Mouse (Mus musculus) MEL (cell line): ENCODE data around the gene N4bp1. TPM values are rescaled to one million over a fixed set of nuclear protein-coding genes. Genes with fewer than 3 reads are reported as not detected.

ENCODE experiments used
- DNase-seq: peaks from one replicate; pipeline ENCODE4 v3.0.0; 2011; ENCODE audit warnings: low read depth, low spot score
- H3K27ac ChIP-seq: 2 replicates; pipeline ENCODE4 v1.5.1; 2012; ENCODE audit warnings: low read depth, mild to moderate bottlenecking, control low read depth, low read length, moderate library complexity; ENCODE audit not compliant: control insufficient read depth
- H3K27me3 ChIP-seq, 2 experiments: fragments of 150-350 bp in 1 of 2; sonication (generic) in 1 of 2; 2 replicates each; pipeline ENCODE4 v1.6.1; 2012; ENCODE audit warnings: low read length in 2 of 2, mild to moderate bottlenecking in 2 of 2, improper control_type of control experiment in 1 of 2, moderate library complexity in 1 of 2; ENCODE audit not compliant: insufficient read depth in 2 of 2, control insufficient read depth in 1 of 2
- H3K36me3 ChIP-seq, 2 experiments: 2 replicates each; pipeline ENCODE4 v1.6.1; 2012 to 2014; ENCODE audit warnings: low read length in 2 of 2, improper control_type of control experiment in 1 of 2, inconsistent platforms in 1 of 2, mild to moderate bottlenecking in 1 of 2; ENCODE audit not compliant: insufficient read depth in 2 of 2, control insufficient read depth in 1 of 2
- H3K4me1 ChIP-seq, 2 experiments: fragments of 150-350 bp in 1 of 2; sonication (generic) in 1 of 2; 2 replicates each; pipeline ENCODE4 v1.6.1; 2012; ENCODE audit warnings: low read length in 2 of 2, improper control_type of control experiment in 1 of 2, mild to moderate bottlenecking in 1 of 2; ENCODE audit not compliant: insufficient read depth in 2 of 2, control insufficient read depth in 1 of 2
- H3K4me3 ChIP-seq, 2 experiments: fragments of 150-350 bp in 1 of 2; sonication (generic) in 1 of 2; 2 replicates each; pipeline ENCODE4 v1.5.1; 2012; ENCODE audit warnings: low read depth in 2 of 2, low read length in 2 of 2, mild to moderate bottlenecking in 2 of 2, moderate library complexity in 2 of 2, control low read depth in 1 of 2, improper control_type of control experiment in 1 of 2; ENCODE audit not compliant: control insufficient read depth in 1 of 2, insufficient read depth in 1 of 2
- H3K79me2 ChIP-seq: 2 replicates; pipeline ENCODE4 v1.6.1; 2012; ENCODE audit warnings: mild to moderate bottlenecking, low read length, moderate library complexity; ENCODE audit not compliant: control insufficient read depth, poor library complexity, insufficient read depth
- H3K9ac ChIP-seq: 2 replicates; pipeline ENCODE4 v1.6.1; 2012; ENCODE audit warnings: low read depth, mild to moderate bottlenecking, control low read depth, low read length, moderate library complexity; ENCODE audit not compliant: control insufficient read depth, poor library complexity, severe bottlenecking
- H3K9me3 ChIP-seq: fragments of 150-350 bp; sonication (generic); replicated peaks from 2 replicates; pipeline ENCODE4 v1.6.1; 2012; ENCODE audit warnings: mild to moderate bottlenecking, low read length, improper control_type of control experiment, moderate library complexity; ENCODE audit not compliant: insufficient read depth
- BHLHE40 ChIP-seq: IDR thresholded peaks from 2 replicates; pipeline ENCODE4 v1.6.1; 2012; ENCODE audit warnings: low read depth, mild to moderate bottlenecking, inconsistent platforms, low read length, improper control_type of control experiment, borderline replicate concordance
- CHD1 ChIP-seq: IDR thresholded peaks from 2 replicates; pipeline ENCODE4 v1.6.1; 2012; ENCODE audit warnings: low read depth, mild to moderate bottlenecking, inconsistent platforms, low read length, improper control_type of control experiment
- CHD2 ChIP-seq: IDR thresholded peaks from 2 replicates; pipeline ENCODE4 v1.6.1; 2011; ENCODE audit warnings: low read length, improper control_type of control experiment
- CTCF ChIP-seq, 3 experiments: IDR thresholded peaks in 2 of 3; conservative IDR thresholded peaks in 1 of 3; 2 replicates each; pipeline ENCODE4 v1.5.1; 2011 to 2012; ENCODE audit warnings: low read length in 3 of 3, low read depth in 2 of 3, mild to moderate bottlenecking in 2 of 3, improper control_type of control experiment in 1 of 3, inconsistent platforms in 1 of 3, mixed read lengths in 1 of 3, moderate library complexity in 1 of 3; ENCODE audit not compliant: control insufficient read depth in 1 of 3, insufficient read depth in 1 of 3, poor library complexity in 1 of 3, severe bottlenecking in 1 of 3
- ELF1 ChIP-seq: IDR thresholded peaks from 2 replicates; pipeline ENCODE4 v1.6.1; 2014; ENCODE audit warnings: low read depth, mild to moderate bottlenecking, inconsistent platforms, low read length, improper control_type of control experiment, moderate library complexity
- EP300 ChIP-seq, 2 experiments: IDR thresholded peaks; 2 replicates each; pipeline ENCODE4 v1.6.1; 2011; ENCODE audit warnings: improper control_type of control experiment in 2 of 2, low read length in 2 of 2, low read depth in 1 of 2, mild to moderate bottlenecking in 1 of 2
- ETS1 ChIP-seq: IDR thresholded peaks from 2 replicates; pipeline ENCODE4 v1.6.1; 2012; ENCODE audit warnings: low read depth, mild to moderate bottlenecking, inconsistent platforms, low read length, improper control_type of control experiment, moderate library complexity
- GABPA ChIP-seq: IDR thresholded peaks from 2 replicates; pipeline ENCODE4 v1.6.1; 2012; ENCODE audit warnings: low read depth, mild to moderate bottlenecking, inconsistent platforms, low read length, improper control_type of control experiment, moderate library complexity
- GATA1 ChIP-seq: IDR thresholded peaks from 2 replicates; pipeline ENCODE4 v1.6.1; 2011; ENCODE audit warnings: low read depth, low read length, improper control_type of control experiment
- HCFC1 ChIP-seq: IDR thresholded peaks from 2 replicates; pipeline ENCODE4 v1.6.1; 2012; ENCODE audit warnings: low read depth, mild to moderate bottlenecking, inconsistent platforms, low read length, improper control_type of control experiment, moderate library complexity
- JUND ChIP-seq: IDR thresholded peaks from 2 replicates; pipeline ENCODE4 v1.6.1; 2011; ENCODE audit warnings: low read depth, mild to moderate bottlenecking, improper control_type of control experiment, low read length
- MAFK ChIP-seq: IDR thresholded peaks from 2 replicates; pipeline ENCODE4 v1.6.1; 2011; ENCODE audit warnings: low read depth, mild to moderate bottlenecking, low read length, improper control_type of control experiment, borderline replicate concordance
- MAX ChIP-seq: IDR thresholded peaks from 2 replicates; pipeline ENCODE4 v1.6.1; 2011; ENCODE audit warnings: low read length, improper control_type of control experiment
- MAZ ChIP-seq: IDR thresholded peaks from 2 replicates; pipeline ENCODE4 v1.6.1; 2012; ENCODE audit warnings: low read depth, mild to moderate bottlenecking, inconsistent platforms, low read length, improper control_type of control experiment
- MEF2A ChIP-seq: IDR thresholded peaks from 2 replicates; pipeline ENCODE4 v1.6.1; 2014; ENCODE audit warnings: low read depth, mild to moderate bottlenecking, inconsistent platforms, low read length, improper control_type of control experiment; ENCODE audit not compliant: poor library complexity, insufficient replicate concordance, severe bottlenecking; ENCODE audit errors: extremely low read depth
- MXI1 ChIP-seq: IDR thresholded peaks from 2 replicates; pipeline ENCODE4 v1.6.1; 2011; ENCODE audit warnings: mild to moderate bottlenecking, low read depth, low read length, improper control_type of control experiment
- MYC ChIP-seq: IDR thresholded peaks from 2 replicates; pipeline ENCODE4 v1.6.1; 2011; ENCODE audit warnings: low read depth, mild to moderate bottlenecking, low read length, improper control_type of control experiment, moderate library complexity
- NRF1 ChIP-seq: IDR thresholded peaks from 2 replicates; pipeline ENCODE4 v1.6.1; 2014; ENCODE audit warnings: low read depth, mild to moderate bottlenecking, inconsistent platforms, low read length, improper control_type of control experiment, moderate library complexity; ENCODE audit not compliant: poor library complexity, insufficient read depth, severe bottlenecking
- POLR2A ChIP-seq, 2 experiments: IDR thresholded peaks; 2 replicates each; pipeline ENCODE4 v1.6.1; 2011 to 2012; ENCODE audit warnings: low read length in 2 of 2, mild to moderate bottlenecking in 2 of 2, control low read depth in 1 of 2, improper control_type of control experiment in 1 of 2, low read depth in 1 of 2, moderate library complexity in 1 of 2; ENCODE audit not compliant: control insufficient read depth in 1 of 2, insufficient read depth in 1 of 2, poor library complexity in 1 of 2
- POLR2AphosphoS2 ChIP-seq: IDR thresholded peaks from 2 replicates; pipeline ENCODE4 v1.6.1; 2011; ENCODE audit warnings: low read length, improper control_type of control experiment
- POLR2AphosphoS5 ChIP-seq: IDR thresholded peaks from 2 replicates; pipeline ENCODE4 v1.6.1; 2012; ENCODE audit warnings: low read depth, borderline replicate concordance, mild to moderate bottlenecking, inconsistent platforms, low read length, moderate library complexity, mixed read lengths
- RAD21 ChIP-seq: IDR thresholded peaks from 2 replicates; pipeline ENCODE4 v1.6.1; 2011; ENCODE audit warnings: mild to moderate bottlenecking, low read depth, low read length, improper control_type of control experiment
- SIN3A ChIP-seq: IDR thresholded peaks from 2 replicates; pipeline ENCODE4 v1.6.1; 2012; ENCODE audit warnings: low read length, improper control_type of control experiment, inconsistent platforms
- SMC3 ChIP-seq: IDR thresholded peaks from 2 replicates; pipeline ENCODE4 v1.6.1; 2011; ENCODE audit warnings: low read depth, low read length, improper control_type of control experiment
- TBP ChIP-seq: IDR thresholded peaks from 2 replicates; pipeline ENCODE4 v1.8.0; 2011; ENCODE audit warnings: low read depth, low read length, improper control_type of control experiment
- TCF12 ChIP-seq: IDR thresholded peaks from 2 replicates; pipeline ENCODE4 v1.6.1; 2014; ENCODE audit warnings: low read depth, mild to moderate bottlenecking, inconsistent platforms, low read length, improper control_type of control experiment, moderate library complexity
- USF2 ChIP-seq, 2 experiments: IDR thresholded peaks; 2 replicates each; pipeline ENCODE4 v1.6.1; 2011 to 2012; ENCODE audit warnings: improper control_type of control experiment in 2 of 2, low read length in 2 of 2, borderline replicate concordance in 1 of 2, inconsistent platforms in 1 of 2, low read depth in 1 of 2, mild to moderate bottlenecking in 1 of 2; ENCODE audit not compliant: insufficient read depth in 1 of 2
- ZC3H11A ChIP-seq: IDR thresholded peaks from 2 replicates; pipeline ENCODE4 v1.6.1; 2012; ENCODE audit warnings: low read depth, mild to moderate bottlenecking, inconsistent platforms, low read length, improper control_type of control experiment
- ZMIZ1 ChIP-seq: IDR thresholded peaks from 2 replicates; pipeline ENCODE4 v1.6.1; 2012; ENCODE audit warnings: low read depth, mild to moderate bottlenecking, inconsistent platforms, low read length, improper control_type of control experiment, moderate library complexity
- polyA plus RNA-seq, 2 experiments: library from polyadenylated mRNA; stranded (reverse) in 1 of 2; unstranded in 1 of 2; fragments of >175 nt in 1 of 2; fragments of >200 nt in 1 of 2; gene quantifications; 2 replicates each; pipeline versions ENCODE4 v1.2.1 to v1.2.4; 2012; ENCODE audit warnings: low replicate concordance in 2 of 2, low read depth in 1 of 2; ENCODE audit not compliant: insufficient read length in 2 of 2, insufficient read depth in 1 of 2, missing spikeins in 1 of 2
- total RNA-seq: library from RNA; depleted of rRNA; stranded (reverse); fragments of 300-350 nt; gene quantifications from 2 replicates; pipeline ENCODE4 v1.2.3, GENCODE M21; 2012

The N4bp1 gene
- total and polyA plus RNA-seq, 3 experiments, result 13.4 to 24.0 TPM; not detected in 1

DNA sequence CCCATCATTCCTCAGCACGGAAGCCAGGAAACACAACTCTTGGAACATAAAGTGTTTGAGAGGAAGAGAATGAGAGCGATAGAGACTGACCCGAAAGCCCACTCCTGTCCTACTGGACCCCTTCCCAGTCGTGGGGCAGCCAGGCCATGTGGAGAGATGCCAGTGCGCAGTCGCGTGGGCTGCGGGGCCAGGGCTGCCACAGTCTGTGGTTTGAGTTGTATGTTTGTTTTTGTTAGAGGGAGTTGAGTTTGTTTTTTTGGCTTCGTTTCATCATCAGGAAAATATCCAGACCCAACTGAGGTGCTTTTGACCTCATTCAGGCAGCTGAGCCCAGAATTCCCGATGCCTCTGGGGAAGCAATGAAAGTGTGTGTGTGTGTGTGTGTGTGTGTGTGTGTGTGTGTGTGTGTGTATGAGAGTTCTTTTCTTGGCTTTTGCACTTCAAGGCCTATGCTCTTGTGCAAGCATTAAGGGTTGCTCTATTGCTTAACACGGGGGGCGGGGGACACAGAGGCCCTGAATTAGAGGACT lies 97.1 kb downstream of the N4bp1 start:
- no peaks in the 10 kb centered on the region for H3K9me3 ChIP-seq
- no peak overlapping the region for H3K27ac ChIP-seq
- no peak overlapping the region for H3K4me3 ChIP-seq
- no peaks in the 10 kb centered on the region for H3K79me2 ChIP-seq
- H3K4me1 ChIP-seq, result no peaks in the 10 kb centered on the region
- TF ChIP-seq POLR2AphosphoS5, result no peak
- TF ChIP-seq MAX, result no peak
- TF ChIP-seq POLR2AphosphoS2, result no peak
- no peak for TF ChIP-seq JUND
- no peak for TF ChIP-seq SMC3
- no peak for TF ChIP-seq USF2 (IDR thresholded peaks at IDR 0.05; ENCODE audit: borderline replicate concordance in 1 of 2, insufficient read depth in 1 of 2, low read depth in 1 of 2, low read length in 2 of 2)
- TF ChIP-seq HCFC1, result no peak
- no peak for TF ChIP-seq EP300 (IDR thresholded peaks at IDR 0.05; ENCODE audit: low read depth in 1 of 2, low read length in 2 of 2)
- TF ChIP-seq ZMIZ1, result no peak
- no peak for TF ChIP-seq MAFK
- no peak for TF ChIP-seq ETS1
- no peak for TF ChIP-seq CHD2
- no peak for TF ChIP-seq GATA1
- TF ChIP-seq ELF1, result no peak
- no peak for TF ChIP-seq MYC
- TF ChIP-seq MEF2A, result no peak
- no peak for TF ChIP-seq TCF12
- TF ChIP-seq SIN3A, result no peak
- peaks cover 0 to 3% of the 10 kb centered on the region in 2 experiments; a peak in 1 of 4 replicates for H3K27me3 ChIP-seq
- no peak overlapping the region for H3K9ac ChIP-seq
- DNase-seq, result no peak
- H3K36me3 ChIP-seq, result no peaks in the 10 kb centered on the region

GRCm38 (mm10) chr8:86786498-86786897 lies 98.6 kb downstream of the N4bp1 start:
- Histone ChIP-seq H3K9me3 (no peaks in the 10 kb centered on the region), H3K27ac (no peak overlapping the region), H3K4me3 (no peak overlapping the region), H3K9ac (no peak overlapping the region), H3K79me2 (no peaks in the 10 kb centered on the region), H3K4me1 (no peaks in the 10 kb centered on the region), H3K27me3 (peaks cover 0 to 3% of the 10 kb centered on the region in 2 experiments; a peak in 1 of 4 replicates), H3K36me3 (no peaks in the 10 kb centered on the region)
- TF ChIP-seq ETS1 (no peak), TBP (no peak), NRF1 (no peak), POLR2AphosphoS2 (no peak), SIN3A (no peak), POLR2A (IDR thresholded peaks at IDR 0.05; ENCODE audit: control insufficient read depth in 1 of 2, insufficient read depth in 1 of 2, low read depth in 1 of 2, low read length in 2 of 2, poor library complexity in 1 of 2) (no peak), GABPA (no peak), JUND (no peak), MXI1 (no peak), BHLHE40 (no peak), ELF1 (no peak), CHD1 (no peak), MAZ (no peak), POLR2AphosphoS5 (no peak), CTCF (IDR thresholded peaks at IDR 0.05 in 2 of 3, conservative IDR thresholded peaks at IDR 0.05 in 1 of 3; ENCODE audit: control insufficient read depth in 1 of 3, insufficient read depth in 1 of 3, low read depth in 2 of 3, low read length in 3 of 3, poor library complexity in 1 of 3, severe bottlenecking in 1 of 3) (no peak), SMC3 (no peak), RAD21 (no peak), ZC3H11A (no peak), EP300 (IDR thresholded peaks at IDR 0.05; ENCODE audit: low read depth in 1 of 2, low read length in 2 of 2) (no peak), MAX (no peak)
- DNase-seq, result no peak
